Mouse (Mus musculus): ENCODE data around the gene Ppp5c.

Ppp5c gene

DNA sequence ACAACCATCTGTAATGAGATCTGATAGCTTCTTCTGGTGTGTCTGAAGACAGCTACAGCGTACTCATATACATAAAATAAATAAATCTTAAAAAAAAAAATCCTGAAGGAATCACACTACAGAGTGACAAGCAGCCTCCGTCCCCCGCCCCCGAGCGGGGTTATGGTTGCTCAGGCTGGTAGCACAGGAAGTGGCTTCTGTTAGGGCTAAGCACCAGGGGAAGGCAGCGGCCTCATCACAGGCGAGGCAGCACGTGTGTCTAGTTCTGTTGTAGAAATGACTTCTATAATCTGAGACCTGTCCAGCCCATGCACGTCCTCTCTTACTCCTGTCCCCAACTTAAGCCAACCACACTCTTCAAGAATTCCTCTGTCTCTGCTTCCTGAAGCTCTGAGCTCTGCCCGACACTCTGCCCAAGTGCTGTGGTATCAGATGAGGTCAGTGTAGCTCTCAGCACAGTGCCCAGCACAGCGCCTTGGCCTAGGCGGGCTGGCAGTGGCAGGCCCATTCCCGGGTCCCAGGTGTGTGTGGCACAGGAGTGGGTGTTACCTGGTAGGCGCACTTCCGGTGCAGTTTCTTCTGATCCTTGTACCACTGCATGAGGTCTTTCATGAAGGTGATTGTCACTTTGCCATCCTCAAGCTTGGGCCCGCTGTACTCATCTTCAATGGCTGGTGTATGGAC, 18.3 kb downstream of the Ppp5c start:
- H3K36me3 ChIP-seq (ENCODE audit: control insufficient read depth, insufficient read depth, low read length, poor library complexity, severe bottlenecking), result peaks cover 26% of the 10 kb centered on the region
- no peaks in the 10 kb centered on the region for H3K27me3 ChIP-seq (ENCODE audit: control insufficient read depth, insufficient read depth, low read length, poor library complexity, severe bottlenecking)
- DNase-seq (ENCODE audit: low read depth, low spot score), result no peak

DNA sequence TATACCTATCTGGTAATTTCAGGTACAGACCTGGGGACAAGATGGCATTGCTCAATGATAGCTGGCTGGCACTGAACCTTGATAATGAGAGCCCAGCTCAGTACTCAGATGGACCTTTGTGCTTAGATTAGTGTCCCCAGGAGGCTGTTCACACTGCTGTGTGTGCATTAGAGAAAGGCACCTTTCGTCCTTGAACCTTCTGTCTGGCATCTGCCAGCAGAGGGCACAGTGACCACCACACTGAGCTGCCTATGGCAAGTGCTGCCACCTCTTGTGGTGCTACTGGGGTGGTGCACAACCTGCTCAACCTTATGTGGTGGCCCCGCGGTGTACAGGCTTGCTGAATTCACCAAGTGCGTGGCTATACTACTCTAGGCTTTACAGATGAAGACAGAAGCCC, 20.4 kb downstream of the Ppp5c start:
- Histone ChIP-seq H3K27me3 (ENCODE audit: control insufficient read depth, insufficient read depth, low read length, poor library complexity, severe bottlenecking) (no peaks in the 10 kb centered on the region), H3K36me3 (ENCODE audit: control insufficient read depth, insufficient read depth, low read length, poor library complexity, severe bottlenecking) (peaks cover 26% of the 10 kb centered on the region)
- peak; percentile 72 for DNase-seq (ENCODE audit: low read depth, low spot score)

DNA sequence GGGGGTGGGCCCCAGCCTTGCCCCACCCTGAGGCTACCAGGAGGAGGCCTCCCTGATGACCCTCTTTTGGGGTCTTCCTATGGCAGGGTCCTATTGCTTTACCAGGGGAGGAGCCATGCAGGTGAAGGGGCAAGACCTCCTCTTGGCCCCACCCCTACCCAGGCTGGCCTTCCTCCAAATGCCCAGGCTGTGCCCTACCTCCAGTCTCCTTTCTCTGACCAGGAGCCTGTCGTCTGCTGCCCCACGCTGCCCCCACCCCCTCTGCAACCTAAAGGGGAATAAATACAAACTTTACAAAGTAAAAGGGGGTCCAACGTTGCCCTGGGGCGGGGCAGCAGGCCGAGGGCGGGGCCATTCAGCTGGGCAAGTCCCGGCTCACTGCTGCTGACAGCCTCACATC, 23.0 kb downstream of the Ppp5c start:
- Histone ChIP-seq H3K36me3 (ENCODE audit: control insufficient read depth, insufficient read depth, low read length, poor library complexity, severe bottlenecking) (peaks cover 24% of the 10 kb centered on the region), H3K27me3 (ENCODE audit: control insufficient read depth, insufficient read depth, low read length, poor library complexity, severe bottlenecking) (no peaks in the 10 kb centered on the region)
- DNase-seq (ENCODE audit: low read depth, low spot score), result no peak

DNA sequence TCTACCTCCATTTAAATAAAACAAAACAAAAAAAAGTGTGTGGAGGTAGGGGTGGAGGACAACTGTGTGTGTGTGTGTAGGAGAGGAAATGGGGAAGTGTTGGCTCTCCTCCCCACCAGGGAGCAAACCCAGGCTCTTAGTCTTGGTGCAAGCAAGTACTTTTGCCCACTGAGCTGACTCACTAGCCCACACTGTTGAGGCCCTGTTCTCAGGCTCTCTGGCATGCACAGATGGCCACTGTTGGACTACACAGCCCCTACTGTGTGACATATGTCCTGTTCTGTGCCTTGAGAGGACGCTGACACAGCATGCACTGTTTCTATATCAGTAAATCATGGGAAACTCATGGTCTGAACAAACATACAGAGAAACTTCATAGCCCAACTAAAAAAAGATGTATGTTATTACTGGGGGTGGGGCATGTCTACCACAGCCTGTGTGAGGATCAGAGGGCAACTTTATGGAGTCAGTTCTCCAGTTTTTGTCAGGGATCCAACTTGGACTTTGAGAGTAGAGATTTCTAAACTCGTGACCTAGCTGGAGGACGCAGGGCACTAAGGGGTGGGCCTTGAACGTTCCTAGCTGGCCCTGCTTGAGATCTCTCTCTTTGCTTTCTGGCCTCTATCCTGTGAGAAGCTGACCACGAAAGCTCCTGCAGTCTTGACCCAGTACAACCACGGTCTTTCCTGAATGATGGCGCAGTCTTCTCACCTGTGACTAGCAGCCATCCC, 24.3 kb downstream of the Ppp5c start:
- H3K36me3 ChIP-seq (ENCODE audit: control insufficient read depth, insufficient read depth, low read length, poor library complexity, severe bottlenecking), result peaks cover 22% of the 10 kb centered on the region
- no peak for DNase-seq (ENCODE audit: low read depth, low spot score)
- no peaks in the 10 kb centered on the region for H3K27me3 ChIP-seq (ENCODE audit: control insufficient read depth, insufficient read depth, low read length, poor library complexity, severe bottlenecking)

DNA sequence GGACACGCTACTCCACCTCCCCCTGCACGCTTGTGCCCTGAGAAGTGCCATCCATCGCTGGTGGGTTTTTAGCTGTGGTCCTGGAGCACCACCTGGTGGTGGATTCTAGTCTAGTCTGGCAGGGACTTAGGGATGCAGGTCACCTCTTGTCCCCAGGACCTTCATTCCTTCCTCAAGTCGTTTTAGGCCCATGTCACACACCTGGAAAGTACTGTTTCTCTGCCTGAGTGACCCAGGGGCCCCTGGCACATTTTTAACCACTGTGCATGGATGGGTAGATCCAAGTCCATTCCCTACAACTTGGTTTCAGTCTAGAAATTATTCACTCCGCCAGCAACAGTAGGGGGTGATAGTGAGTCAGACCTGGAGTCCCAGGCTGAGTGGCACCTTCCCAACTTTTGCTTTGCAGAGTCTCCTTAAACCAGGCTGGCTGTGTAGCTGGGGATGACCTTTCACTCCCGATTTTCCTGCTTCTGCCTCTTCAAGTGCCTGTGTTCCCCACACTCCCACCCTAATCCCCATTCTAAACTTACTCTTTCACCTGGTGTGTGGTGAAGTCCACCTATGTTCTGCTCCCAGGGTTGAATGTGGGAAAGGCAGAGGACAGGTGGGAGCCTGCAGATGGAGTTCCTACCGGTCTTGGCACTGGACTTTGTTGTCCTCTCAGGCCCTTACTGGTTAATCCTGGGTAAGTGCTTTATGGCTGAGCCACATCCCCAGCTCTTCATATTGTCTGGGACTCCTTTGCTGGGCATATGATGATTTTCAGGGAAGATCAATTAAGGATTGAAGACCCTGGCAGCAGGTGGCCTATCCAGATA, 25.1 kb downstream of the Ppp5c start:
- peak; percentile 89 for DNase-seq (ENCODE audit: low read depth, low spot score)
- peaks cover 20% of the 10 kb centered on the region for H3K36me3 ChIP-seq (ENCODE audit: control insufficient read depth, insufficient read depth, low read length, poor library complexity, severe bottlenecking)
- no peaks in the 10 kb centered on the region for H3K27me3 ChIP-seq (ENCODE audit: control insufficient read depth, insufficient read depth, low read length, poor library complexity, severe bottlenecking)

DNA sequence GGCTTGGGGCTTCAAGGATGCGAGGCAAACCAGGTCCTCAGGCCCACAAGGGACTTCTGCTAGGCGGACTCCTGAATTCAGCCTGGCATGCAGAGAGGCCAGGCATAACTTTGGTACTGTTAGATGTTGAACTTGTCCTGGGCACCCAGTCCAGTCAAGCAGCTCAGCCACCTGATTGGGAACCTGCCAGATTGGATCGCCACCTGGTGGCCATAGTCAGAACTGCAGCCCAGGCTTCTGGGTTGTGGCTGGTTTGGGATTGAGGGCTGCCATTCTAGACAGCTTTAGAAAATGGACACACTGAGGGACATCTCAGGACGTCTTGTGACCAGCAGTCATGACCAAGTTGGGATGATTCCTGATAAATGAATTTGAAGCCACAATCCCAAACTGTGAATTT, 28.1 kb downstream of the Ppp5c start:
- peaks cover 6% of the 10 kb centered on the region for H3K36me3 ChIP-seq (ENCODE audit: control insufficient read depth, insufficient read depth, low read length, poor library complexity, severe bottlenecking)
- peak; percentile 86 for DNase-seq (ENCODE audit: low read depth, low spot score)

DNA sequence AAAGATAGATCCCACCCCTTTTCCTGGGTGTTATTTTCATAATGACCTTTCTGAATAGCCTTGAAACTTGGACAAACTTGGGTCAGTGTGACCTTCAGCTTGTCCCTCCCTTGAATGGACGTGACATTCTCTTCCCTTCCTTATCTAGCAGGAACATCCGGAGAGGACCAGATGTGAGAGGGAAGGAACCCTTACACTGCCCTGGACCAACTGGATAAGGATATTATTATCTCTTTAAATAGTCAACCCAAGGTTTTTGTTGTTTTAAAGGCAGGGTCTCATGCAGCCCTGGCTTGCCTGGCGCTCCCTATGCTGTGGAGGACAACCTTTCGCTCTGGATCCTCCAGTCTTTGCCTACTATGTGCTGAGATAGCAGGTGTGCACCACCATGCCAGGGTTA, 28.5 kb downstream of the Ppp5c start:
- no peak for DNase-seq (ENCODE audit: low read depth, low spot score)
- Histone ChIP-seq H3K36me3 (ENCODE audit: control insufficient read depth, insufficient read depth, low read length, poor library complexity, severe bottlenecking) (peaks cover 4% of the 10 kb centered on the region; the same call in 1 of the 2 replicates), H3K27me3 (ENCODE audit: control insufficient read depth, insufficient read depth, low read length, poor library complexity, severe bottlenecking) (no peaks in the 10 kb centered on the region; the same call in 1 of the 2 replicates)

More for the DNA sequence above, 28.1 kb downstream of the Ppp5c start:
- no peaks in the 10 kb centered on the region; the same call in 1 of the 2 replicates for H3K27me3 ChIP-seq (ENCODE audit: control insufficient read depth, insufficient read depth, low read length, poor library complexity, severe bottlenecking)

DNA sequence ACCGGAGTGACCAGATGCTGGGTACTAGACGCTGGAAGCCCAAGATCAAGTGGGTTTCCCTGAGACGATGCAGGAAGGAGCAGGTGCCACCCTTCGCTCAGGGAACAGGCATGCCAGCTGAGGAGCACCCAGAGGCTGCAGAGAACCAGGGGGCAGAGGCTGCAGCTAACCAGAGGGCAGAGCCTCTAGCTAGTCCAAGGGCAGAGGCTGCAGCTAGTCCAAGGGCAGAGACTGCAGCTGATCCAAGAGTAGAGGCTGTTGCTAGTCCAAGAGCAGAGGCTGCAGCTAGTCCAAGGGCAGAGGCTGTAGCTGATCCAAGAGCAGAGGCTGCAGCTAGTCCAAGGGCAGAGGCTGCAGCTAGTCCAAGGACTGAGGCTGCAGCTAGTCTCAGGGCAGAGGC, 32.4 kb downstream of the Ppp5c start:
- DNase-seq (ENCODE audit: low read depth, low spot score), result no peak
- no peaks in the 10 kb centered on the region; the same call in 1 of the 2 replicates for H3K27me3 ChIP-seq (ENCODE audit: control insufficient read depth, insufficient read depth, low read length, poor library complexity, severe bottlenecking)
- no peaks in the 10 kb centered on the region for H3K36me3 ChIP-seq (ENCODE audit: control insufficient read depth, insufficient read depth, low read length, poor library complexity, severe bottlenecking)

DNA sequence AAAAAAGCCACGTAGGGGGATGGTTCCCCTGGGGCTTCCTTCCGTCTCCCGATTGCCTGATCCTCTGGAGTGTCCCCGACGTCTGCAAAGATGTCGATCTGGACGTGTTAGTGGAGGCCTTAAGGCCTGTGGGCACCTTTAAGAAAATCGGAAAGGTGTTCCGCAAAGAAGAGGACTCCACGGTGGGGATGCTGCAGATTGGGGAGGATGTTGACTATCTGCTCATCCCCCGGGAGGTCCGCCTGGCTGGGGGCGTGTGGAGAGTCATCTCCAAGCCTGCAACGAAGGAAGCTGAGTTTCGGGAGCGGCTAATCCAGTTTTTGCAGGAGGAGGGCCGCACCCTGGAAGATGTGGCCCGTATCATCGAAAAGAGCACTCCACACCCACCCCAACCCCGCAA, 33.3 kb downstream of the Ppp5c start:
- DNase-seq (ENCODE audit: low read depth, low spot score), result no peak
- no peaks in the 10 kb centered on the region; the same call in 1 of the 2 replicates for H3K27me3 ChIP-seq (ENCODE audit: control insufficient read depth, insufficient read depth, low read length, poor library complexity, severe bottlenecking)
- H3K36me3 ChIP-seq (ENCODE audit: control insufficient read depth, insufficient read depth, low read length, poor library complexity, severe bottlenecking), result no peaks in the 10 kb centered on the region

DNA sequence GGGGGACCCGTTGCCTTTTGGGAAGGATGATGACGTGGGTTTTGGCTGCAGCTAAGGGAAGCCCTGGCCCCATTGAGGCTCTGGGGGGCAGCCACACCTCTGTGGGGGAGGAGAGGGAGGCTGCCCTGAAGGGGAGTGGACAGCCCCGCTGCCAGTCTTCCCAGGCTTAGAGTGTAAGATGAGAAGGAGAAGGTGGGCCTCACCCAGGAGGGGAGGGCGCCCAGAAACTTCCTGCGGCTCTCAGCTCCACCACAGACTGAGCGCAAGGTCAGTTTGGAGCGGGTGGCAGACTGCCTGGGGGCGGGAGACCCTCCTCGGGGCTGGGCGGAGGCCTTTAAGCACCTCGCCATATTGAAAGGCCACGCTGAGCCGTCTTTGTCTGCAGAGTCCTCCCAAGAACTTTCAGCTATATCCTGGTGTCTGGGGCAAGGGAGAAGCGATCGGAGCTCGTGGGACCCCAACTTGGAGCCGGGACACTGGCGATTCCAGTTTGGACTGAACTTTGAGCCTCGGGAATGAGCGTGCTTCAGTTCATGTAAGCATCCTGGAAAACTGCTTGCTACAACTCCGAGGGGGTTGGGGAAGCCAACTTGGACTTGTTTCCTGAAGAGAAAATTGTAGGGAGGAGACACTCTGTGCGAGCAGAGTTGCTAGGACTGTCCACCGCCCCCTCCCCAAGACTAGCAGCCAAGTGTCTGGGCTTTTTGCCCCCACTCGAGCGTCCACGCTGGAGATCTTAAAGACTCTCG, 33.9 kb downstream of the Ppp5c start:
- DNase-seq (ENCODE audit: low read depth, low spot score), result no peak
- Histone ChIP-seq H3K27me3 (ENCODE audit: control insufficient read depth, insufficient read depth, low read length, poor library complexity, severe bottlenecking) (no peaks in the 10 kb centered on the region; the same call in 1 of the 2 replicates), H3K36me3 (ENCODE audit: control insufficient read depth, insufficient read depth, low read length, poor library complexity, severe bottlenecking) (no peaks in the 10 kb centered on the region)

DNA sequence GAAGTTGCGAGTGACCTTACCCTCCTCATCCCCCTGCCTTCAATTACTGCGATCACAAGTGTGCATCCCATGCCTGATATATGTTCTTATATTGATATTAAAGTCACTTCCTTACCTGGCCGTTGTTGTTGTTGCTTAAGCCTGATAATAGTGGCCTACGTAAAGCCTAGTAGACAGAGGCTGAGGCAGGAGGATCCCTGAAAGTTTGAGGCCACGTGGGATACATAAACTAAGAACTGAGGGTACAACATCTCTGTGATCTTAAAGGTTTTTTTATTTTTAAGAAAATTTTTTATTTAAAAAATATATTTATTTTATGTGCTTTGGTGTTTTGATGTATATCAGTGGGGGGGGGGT, 35.3 kb downstream of the Ppp5c start, which contains the start of gene Ccdc8:
Gene Ccdc8 (plus strand): TSS at position 258 of the 357 bp plus-strand sequence.
- Histone ChIP-seq H3K27me3 (ENCODE audit: control insufficient read depth, insufficient read depth, low read length, poor library complexity, severe bottlenecking) (no peaks in the 10 kb centered on the region; the same call in 1 of the 2 replicates), H3K36me3 (ENCODE audit: control insufficient read depth, insufficient read depth, low read length, poor library complexity, severe bottlenecking) (no peaks in the 10 kb centered on the region)
- no peak for DNase-seq (ENCODE audit: low read depth, low spot score)

DNA sequence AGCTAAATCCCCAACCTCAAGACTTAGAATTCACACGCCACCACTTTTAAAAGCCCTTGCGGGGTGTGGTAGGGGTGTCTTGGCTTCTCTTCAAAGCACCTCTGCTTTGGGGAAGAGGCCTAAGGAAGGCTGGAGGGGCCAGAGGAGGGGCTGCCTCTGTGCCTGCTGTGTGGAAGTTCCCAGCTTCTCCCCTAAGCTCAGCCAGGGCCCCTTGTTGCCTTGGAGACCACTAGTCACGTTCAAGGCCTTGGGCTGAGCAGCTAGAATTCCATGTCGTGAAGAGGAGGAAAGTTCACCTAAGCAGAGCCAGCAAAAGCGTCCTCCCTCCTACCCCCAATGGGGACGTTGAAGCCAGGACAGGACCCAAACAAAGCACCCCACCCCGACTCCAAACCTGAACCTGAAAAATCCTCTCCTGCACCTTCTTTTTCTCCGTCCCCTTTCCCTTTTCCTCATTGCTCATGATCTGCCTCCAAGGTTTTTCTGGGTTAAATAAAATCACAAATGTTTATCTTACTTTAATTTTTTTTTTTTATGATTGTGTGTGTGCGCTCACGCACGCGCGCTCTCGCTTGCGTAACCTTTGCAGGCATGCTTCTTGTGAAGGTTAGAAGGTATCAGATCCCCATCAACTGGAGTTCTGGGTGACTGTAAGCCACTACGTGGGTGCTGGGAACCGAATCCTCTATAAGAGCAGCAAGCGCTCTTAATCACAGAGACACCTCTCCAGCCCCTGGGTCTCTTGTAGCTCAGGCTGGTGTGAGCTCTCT, 35.9 kb downstream of the Ppp5c start:
- Histone ChIP-seq H3K27me3 (ENCODE audit: control insufficient read depth, insufficient read depth, low read length, poor library complexity, severe bottlenecking) (no peaks in the 10 kb centered on the region; the same call in 1 of the 2 replicates), H3K36me3 (ENCODE audit: control insufficient read depth, insufficient read depth, low read length, poor library complexity, severe bottlenecking) (no peaks in the 10 kb centered on the region)
- DNase-seq (ENCODE audit: low read depth, low spot score), result no peak

DNA sequence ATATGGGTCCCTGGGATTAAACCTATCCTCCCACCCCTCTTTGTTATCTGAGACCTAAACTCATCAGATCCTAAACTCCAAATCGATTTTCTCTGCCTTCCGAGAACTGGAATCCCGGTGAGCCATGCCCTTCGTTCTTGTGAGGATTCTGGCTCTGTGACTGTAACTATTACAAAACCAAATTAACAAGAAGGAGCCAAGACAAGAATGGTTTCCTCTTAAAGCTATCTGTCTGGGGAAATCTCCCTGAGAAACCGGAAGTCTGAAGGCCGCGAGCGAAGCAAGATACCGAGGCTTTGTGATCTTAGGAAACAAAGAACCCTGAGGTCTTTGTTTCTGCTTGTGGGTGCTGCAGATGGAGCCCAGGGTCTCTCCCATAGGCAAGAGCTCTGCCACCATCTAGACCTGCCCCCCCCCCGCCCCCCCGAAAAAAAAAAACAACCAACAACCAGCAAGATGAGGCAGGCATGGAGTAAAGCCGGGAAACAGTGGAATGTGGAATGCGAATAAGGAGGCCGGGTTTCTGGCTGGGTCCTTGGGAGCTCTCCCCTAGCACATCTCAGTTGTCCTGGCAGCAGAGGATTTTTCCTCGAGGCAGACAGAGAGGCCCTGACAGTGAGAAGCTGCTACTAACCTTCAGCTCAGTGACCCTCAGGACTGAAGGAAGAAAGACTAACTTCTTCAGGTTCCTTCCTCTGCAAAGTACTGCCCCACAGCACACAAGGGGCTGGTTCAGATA, 37.5 kb downstream of the Ppp5c start:
- peak; percentile 36 for DNase-seq (ENCODE audit: low read depth, low spot score)
- Histone ChIP-seq H3K36me3 (ENCODE audit: control insufficient read depth, insufficient read depth, low read length, poor library complexity, severe bottlenecking) (no peaks in the 10 kb centered on the region), H3K27me3 (ENCODE audit: control insufficient read depth, insufficient read depth, low read length, poor library complexity, severe bottlenecking) (no peaks in the 10 kb centered on the region; the same call in 1 of the 2 replicates)
